Mouse (Mus musculus): ENCODE data around the gene Cdk5. TPM values are rescaled to one million over a fixed set of nuclear protein-coding genes. Genes with fewer than 3 reads are reported as not detected.

Gene Cdk5
- polyA plus RNA-seq, 1 experiment from 2014 or later, result 62.1 TPM

Other genes starting within 250 kb of the Cdk5 start
- gene Kcnh2, start 71.9 kb downstream of the Cdk5 start, polyA plus RNA-seq (2015; fragmentation: Nextera tagmentation; extraction: Ambion mirVana), result 1.3 and 1.4 TPM in 2 replicates
- 5.4 and 5.9 TPM in 2 replicates for gene Nos3, start 58.7 kb downstream of the Cdk5 start, polyA plus RNA-seq (2015; fragmentation: Nextera tagmentation; extraction: Ambion mirVana)
- 0.25 and 0.50 TPM in 2 replicates for gene Atg9b, start 31.4 kb downstream of the Cdk5 start, polyA plus RNA-seq (2015; fragmentation: Nextera tagmentation; extraction: Ambion mirVana)
- gene Abcb8, start 29.9 kb downstream of the Cdk5 start, polyA plus RNA-seq (2015; fragmentation: Nextera tagmentation; extraction: Ambion mirVana), result 39.9 and 44.9 TPM in 2 replicates
- gene Asic3, start 10.1 kb downstream of the Cdk5 start, polyA plus RNA-seq (2015; fragmentation: Nextera tagmentation; extraction: Ambion mirVana), result 3.3 and 3.5 TPM in 2 replicates
- 41.0 and 41.2 TPM in 2 replicates for gene Slc4a2, start 307 bp upstream of the Cdk5 start, polyA plus RNA-seq (2015; fragmentation: Nextera tagmentation; extraction: Ambion mirVana)
- gene Fastk, start 21.8 kb upstream of the Cdk5 start, polyA plus RNA-seq (2015; fragmentation: Nextera tagmentation; extraction: Ambion mirVana), result 106 and 109 TPM in 2 replicates
- gene Tmub1, start 24.3 kb upstream of the Cdk5 start, polyA plus RNA-seq (2015; fragmentation: Nextera tagmentation; extraction: Ambion mirVana), result 20.2 and 22.8 TPM in 2 replicates
- gene Agap3, start 28.6 kb upstream of the Cdk5 start, polyA plus RNA-seq (2015; fragmentation: Nextera tagmentation; extraction: Ambion mirVana), result 31.5 and 31.6 TPM in 2 replicates
- 0.11 TPM in 1 of 2 replicates, not detected in the other for gene Gbx1, start 103.7 kb upstream of the Cdk5 start, polyA plus RNA-seq (2015; fragmentation: Nextera tagmentation; extraction: Ambion mirVana)
- gene Asb10, start 117.4 kb upstream of the Cdk5 start, polyA plus RNA-seq (2015; fragmentation: Nextera tagmentation; extraction: Ambion mirVana), result 0.56 and 0.63 TPM in 2 replicates
- gene 4931409K22Rik, start 133.3 kb upstream of the Cdk5 start, polyA plus RNA-seq (2015; fragmentation: Nextera tagmentation; extraction: Ambion mirVana), result 0.11 TPM in 1 of 2 replicates, not detected in the other
- gene Abcf2, start 153.9 kb upstream of the Cdk5 start, polyA plus RNA-seq (2015; fragmentation: Nextera tagmentation; extraction: Ambion mirVana), result 112 and 115 TPM in 2 replicates
- 24.2 and 26.4 TPM in 2 replicates for gene Chpf2, start 163.2 kb upstream of the Cdk5 start, polyA plus RNA-seq (2015; fragmentation: Nextera tagmentation; extraction: Ambion mirVana)
- gene Smarcd3, start 200.9 kb upstream of the Cdk5 start, polyA plus RNA-seq (2015; fragmentation: Nextera tagmentation; extraction: Ambion mirVana), result 37.4 and 43.5 TPM in 2 replicates

Data from embryonic facial prominence, embryonic 13.5 days (tissue).